10 mouse cellular contexts compared by ENCODE assay signal in the genomic region with DNA sequence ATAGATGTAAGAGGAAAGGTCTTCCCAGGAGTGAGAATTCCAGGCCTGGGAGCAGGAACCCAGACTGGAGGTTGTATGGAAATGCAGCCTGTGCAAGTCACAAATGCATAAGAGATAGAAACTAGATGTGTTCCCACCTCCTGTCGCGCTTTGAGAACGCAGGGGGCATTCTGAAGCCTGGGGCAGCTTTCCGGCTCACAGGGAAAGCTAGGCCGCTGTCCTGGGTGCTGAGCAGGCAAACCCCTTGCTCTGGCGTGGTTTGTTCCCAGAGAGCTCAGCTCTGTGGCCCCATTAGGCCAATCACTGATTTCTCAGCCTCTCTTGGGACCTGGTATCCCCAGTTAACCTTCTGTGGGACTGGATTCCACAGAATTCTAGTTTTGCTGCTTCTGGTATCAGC. TPM values are rescaled to one million over a fixed set of nuclear protein-coding genes. Genes with fewer than 3 reads are reported as not detected.
DNase-seq lines count a peak whose midpoint lies in the region; ATAC-seq and TF ChIP-seq lines count a peak whose summit lies in the region.
"Had no signal": no experiment of that assay in that cellular context is flagged by ENCODE, and none has a peak within 500 bp of the region (broad histone marks: within the 10 kb centered on the region; RNA-seq: fewer than 3 reads in every experiment).

No protein-coding gene starts in this region.

- no peaks in the 10 kb centered on the region for H3K27me3 ChIP-seq in lung, embryonic 14.5 days (ENCODE audit: insufficient read depth, low read length)
- no peaks in the 10 kb centered on the region for H3K27me3 ChIP-seq in hindbrain, embryonic 15.5 days
- H3K27me3 ChIP-seq in neural tube, embryonic 15.5 days (replicated peaks), result no peaks in the 10 kb centered on the region

- H3K9me3 ChIP-seq in lung, embryonic 14.5 days (ENCODE audit: low read depth, low read length), result no peaks in the 10 kb centered on the region
- no peaks in the 10 kb centered on the region for H3K9me3 ChIP-seq in hindbrain, embryonic 15.5 days
- no peaks in the 10 kb centered on the region for H3K9me3 ChIP-seq in neural tube, embryonic 15.5 days (replicated peaks)
- H3K9me3 ChIP-seq: limb, embryonic 13.5 days had no signal

- no peak for TF ChIP-seq CTCF in lung, embryonic 14.5 days (IDR thresholded peaks at IDR 0.05; ENCODE audit: low read depth)

- H3K9ac ChIP-seq in lung, embryonic 14.5 days, result no peak overlapping the region
- no peak overlapping the region for H3K9ac ChIP-seq in hindbrain, embryonic 15.5 days
- no peak overlapping the region for H3K9ac ChIP-seq in neural tube, embryonic 15.5 days (replicated peaks)
- H3K9ac ChIP-seq: limb, embryonic 13.5 days had no signal

- H3K4me3 ChIP-seq in lung, embryonic 14.5 days (ENCODE audit: low read depth, low read length), result no peak overlapping the region
- no peak overlapping the region for H3K4me3 ChIP-seq in hindbrain, embryonic 15.5 days
- H3K4me3 ChIP-seq in neural tube, embryonic 15.5 days (replicated peaks), result no peak overlapping the region
- H3K4me3 ChIP-seq: limb, embryonic 13.5 days had no signal

- peak; percentile 60 for DNase-seq in adrenal gland, postnatal 10 days
- DNase-seq in adrenal gland, postnatal 25 days, result no peak
- peak; percentile 64 for DNase-seq in lung, embryonic 14.5 days
- no peak for DNase-seq in lung, postnatal 25 days (ENCODE audit: low spot score)
- no peak for DNase-seq in natural killer cell, adult 2 months (ENCODE audit: low spot score in 2 of 2)

- H3K27ac ChIP-seq in lung, embryonic 14.5 days (ENCODE audit: low read depth), result no peak overlapping the region
- H3K27ac ChIP-seq in hindbrain, embryonic 15.5 days (replicated peaks), result 0 out of 2 replicates have a peak overlapping the region, but pooled peaks have one; percentile 17
- H3K27ac ChIP-seq in neural tube, embryonic 15.5 days (replicated peaks), result peak overlapping the region; percentile 37; the same call in 1 of the 2 replicates
- H3K27ac ChIP-seq: limb, embryonic 13.5 days had no signal

- H3K36me3 ChIP-seq in lung, embryonic 14.5 days (ENCODE audit: insufficient read depth), result no peaks in the 10 kb centered on the region
- H3K36me3 ChIP-seq in hindbrain, embryonic 15.5 days, result no peaks in the 10 kb centered on the region
- no peaks in the 10 kb centered on the region for H3K36me3 ChIP-seq in neural tube, embryonic 15.5 days
- H3K36me3 ChIP-seq: limb, embryonic 13.5 days had no signal

- WGBS in lung, embryonic 14.5 days, result 1% methylated on average over 6 of the region's 6 CpGs
- WGBS in hindbrain, embryonic 15.5 days, result 11% methylated on average over 6 of the region's 6 CpGs
- WGBS in neural tube, embryonic 15.5 days, result 11% methylated on average over 6 of the region's 6 CpGs

- ATAC-seq in lung, embryonic 14.5 days (ENCODE audit: insufficient read depth), result no peak
- ATAC-seq in hindbrain, embryonic 15.5 days (ENCODE audit: low FRiP score, low read depth), result no peak
- no peak for ATAC-seq in neural tube, embryonic 15.5 days (ENCODE audit: low FRiP score)
- ATAC-seq in granulocyte monocyte progenitor cell, adult 5-6 weeks (replicated peaks; ENCODE audit: poor library complexity, severe bottlenecking), result no peak

- no peak overlapping the region for H3K4me2 ChIP-seq in lung, embryonic 14.5 days
- H3K4me2 ChIP-seq in hindbrain, embryonic 15.5 days, result no peak overlapping the region
- no peak overlapping the region for H3K4me2 ChIP-seq in neural tube, embryonic 15.5 days
- H3K4me2 ChIP-seq: heart, embryonic 11.5 days; limb, embryonic 13.5 days had no signal

- H3K4me1 ChIP-seq in lung, embryonic 14.5 days (ENCODE audit: insufficient read depth), result no peaks in the 10 kb centered on the region
- H3K4me1 ChIP-seq in hindbrain, embryonic 15.5 days (replicated peaks), result peaks cover 24% of the 10 kb centered on the region
- peaks cover 26% of the 10 kb centered on the region for H3K4me1 ChIP-seq in neural tube, embryonic 15.5 days
- H3K4me1 ChIP-seq: limb, embryonic 13.5 days had no signal

RNA-seq across cellular contexts. Expression of a gene that starts 11.9 kb away (rescaled TPM):
- total RNA-seq in adrenal gland, postnatal 10 days (2021), result 1 to 10 TPM; 3.0 to 3.9 TPM
- total RNA-seq in adrenal gland, postnatal 25 days (2021), result 3.3 and 3.8 TPM in 2 replicates
- 1.5 and 1.7 TPM in 2 replicates for polyA plus RNA-seq in lung, embryonic 14.5 days (2014; fragmentation: Nextera tagmentation; extraction: Ambion mirVana)
- 6.9 and 8.1 TPM in 2 replicates for polyA plus RNA-seq in hindbrain, embryonic 15.5 days (2015; fragmentation: Nextera tagmentation; extraction: Ambion mirVana)
- polyA plus RNA-seq in neural tube, embryonic 15.5 days (2015; fragmentation: Nextera tagmentation; extraction: Ambion mirVana), result 4.2 and 6.9 TPM in 2 replicates
- 1.1 and 1.2 TPM in 2 replicates for total RNA-seq in granulocyte monocyte progenitor cell, adult 5-6 weeks (2014; fragmentation: Nextera tagmentation)
- total RNA-seq in granulocyte monocyte progenitor cell, adult 5-6 weeks (2017), result 0.21 and 1.5 TPM in 2 replicates

Comparison
In these comparisons a context has a peak if more than half of its experiments do, and no peak if none do; other contexts are left out.
1. DNase-seq: peak in adrenal gland, postnatal 10 days (single experiment) and lung, embryonic 14.5 days (single experiment); none in adrenal gland, postnatal 25 days (single experiment), lung, postnatal 25 days (single experiment) and natural killer cell, adult 2 months (0 of 2).